Mouse (Mus musculus) myocyte (in vitro differentiated cells): ENCODE data around the gene Srsf2.

Experiments
- CEBPB ChIP-seq: IDR thresholded peaks from 2 replicates; pipeline ENCODE4 v1.6.1; 2011; ENCODE audit warnings: mild to moderate bottlenecking, moderate library complexity; ENCODE audit not compliant: poor library complexity, insufficient read depth, severe bottlenecking
- E2F4 ChIP-seq: IDR thresholded peaks from one replicate; pipeline ENCODE4 v1.6.1; 2011; ENCODE audit warnings: mild to moderate bottlenecking, control low read depth, moderate library complexity; ENCODE audit not compliant: insufficient read depth
- MAX ChIP-seq: IDR thresholded peaks from one replicate; pipeline ENCODE4 v1.6.1; 2011; ENCODE audit warnings: low read depth, mild to moderate bottlenecking, control low read depth
- POLR2A ChIP-seq: IDR thresholded peaks from one replicate; pipeline ENCODE4 v1.6.1; 2011; ENCODE audit warnings: low read depth, mild to moderate bottlenecking, control low read depth, moderate library complexity; ENCODE audit not compliant: insufficient read length
- TCF12 ChIP-seq: IDR thresholded peaks from one replicate; pipeline ENCODE4 v1.6.1; 2011; ENCODE audit warnings: mild to moderate bottlenecking, control low read depth; ENCODE audit not compliant: poor library complexity, insufficient read depth, severe bottlenecking
- USF1 ChIP-seq: IDR thresholded peaks from one replicate; pipeline ENCODE4 v1.6.1; 2011; ENCODE audit warnings: low read depth, mild to moderate bottlenecking, control low read depth, moderate library complexity

DNA sequence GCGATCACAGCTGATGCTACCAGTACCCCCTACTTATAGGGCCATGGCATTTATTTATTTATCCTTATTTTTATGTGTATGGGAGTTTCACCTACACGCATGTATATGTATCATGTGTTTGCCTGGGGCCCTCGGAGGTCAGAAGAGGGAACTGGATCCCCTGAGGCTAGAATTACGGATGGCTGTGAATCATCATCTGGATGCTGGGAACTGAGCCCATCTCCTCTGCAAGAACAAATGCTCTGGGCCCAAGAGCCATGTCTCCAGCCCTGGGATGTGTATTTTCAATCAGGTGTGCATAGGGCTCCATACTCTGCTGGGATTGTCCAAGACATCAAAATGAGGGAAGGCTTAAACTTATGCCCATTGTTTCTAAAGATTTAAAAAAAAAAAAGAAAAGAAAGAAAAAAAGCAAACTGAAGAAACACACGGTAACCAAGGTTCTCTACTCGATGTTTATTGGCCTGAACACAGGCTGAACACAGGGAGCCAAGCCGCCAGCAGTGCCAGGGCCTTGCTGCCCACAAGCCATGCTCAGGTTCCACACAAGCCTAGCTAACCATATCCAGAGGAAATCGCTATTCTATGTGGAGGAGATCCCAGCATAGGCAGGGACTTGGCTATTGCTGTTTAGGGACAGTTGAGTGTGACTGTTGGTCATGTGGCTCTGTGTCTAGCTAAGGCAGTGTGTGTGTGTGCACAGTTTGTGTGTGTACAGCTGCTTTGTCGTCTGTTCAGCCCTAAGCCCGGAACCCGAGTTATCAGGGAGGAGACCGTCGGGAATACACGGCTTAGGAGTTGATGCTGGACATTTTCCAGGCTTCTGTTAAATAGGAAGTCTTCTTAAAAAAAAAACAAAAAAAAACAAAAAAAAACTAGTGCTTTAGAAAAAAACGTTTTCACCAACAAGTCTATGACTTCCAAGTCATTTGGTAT is 46.5 kb downstream of the Srsf2 start:
- TF ChIP-seq POLR2A, result no peak
- TF ChIP-seq CEBPB, result no peak
- TF ChIP-seq E2F4, result no peak
- no peak for TF ChIP-seq TCF12
- TF ChIP-seq USF1, result no peak
- no peak for TF ChIP-seq MAX
